Mouse (Mus musculus): ENCODE measurements at regions not wholly inside any gene's neighbourhood (a gene's known extent, or its start where the extent isn't known, plus 50 kb on each side); places are given as distances from the start of the nearest gene placed in this dataset.

- intact Hi-C loops (cut with DNase I) = no loop called here
These were observed 329.9 kb downstream of the Insc start for GRCm38 (mm10) chr7:115073406-115073805.

GRCm38 (mm10) chr7:115076781-115077180, 333.3 kb downstream of the Insc start:
- intact Hi-C loops (cut with DNase I) = no loop called here

GRCm38 (mm10) chr7:115084711-115085380, 341.4 kb downstream of the Insc start:
- intact Hi-C loops (cut with DNase I) = no loop called here

GRCm38 (mm10) chr7:115086542-115087448, 343.3 kb downstream of the Insc start:
- intact Hi-C loops (cut with DNase I) = no loop called here

GRCm38 (mm10) chr7:115092481-115093050, 349.1 kb downstream of the Insc start:
- intact Hi-C loops (cut with DNase I) = no loop called here

- intact Hi-C loops (cut with DNase I) = no loop called here
These were observed 362.5 kb downstream of the Insc start for GRCm38 (mm10) chr7:115106041-115106440.

GRCm38 (mm10) chr7:115112282-115112681, 368.8 kb downstream of the Insc start:
- intact Hi-C loops (cut with DNase I) = no loop called here

GRCm38 (mm10) chr7:115123283-115123682, 379.8 kb downstream of the Insc start:
- intact Hi-C loops (cut with DNase I) = no loop called here

GRCm38 (mm10) chr7:115129001-115129400, 385.5 kb downstream of the Insc start:
- intact Hi-C loops (cut with DNase I) = no loop called here

GRCm38 (mm10) chr7:115131259-115131969, 387.9 kb downstream of the Insc start:
- intact Hi-C loops (cut with DNase I) = no loop called here

- intact Hi-C loops (cut with DNase I) = no loop called here
These were observed 388.6 kb downstream of the Insc start for GRCm38 (mm10) chr7:115131970-115132551.

- intact Hi-C loops (cut with DNase I) = no loop called here
These were observed 389.1 kb downstream of the Insc start for GRCm38 (mm10) chr7:115132595-115132994.

- intact Hi-C loops (cut with DNase I) = no loop called here
These were observed 391.6 kb downstream of the Insc start for GRCm38 (mm10) chr7:115134926-115135575.

- intact Hi-C loops (cut with DNase I) = no loop called here
These were observed 396.8 kb downstream of the Insc start for GRCm38 (mm10) chr7:115140286-115140685.

GRCm38 (mm10) chr7:115142163-115142562, 398.7 kb downstream of the Insc start:
- intact Hi-C loops (cut with DNase I) = no loop called here

GRCm38 (mm10) chr7:115144947-115145346, 401.5 kb downstream of the Insc start:
- intact Hi-C loops (cut with DNase I) = no loop called here

GRCm38 (mm10) chr7:115147352-115147977, 404.0 kb downstream of the Insc start:
- intact Hi-C loops (cut with DNase I) = no loop called here

GRCm38 (mm10) chr7:115153291-115153690, 409.8 kb downstream of the Insc start:
- intact Hi-C loops (cut with DNase I) = no loop called here

- intact Hi-C loops (cut with DNase I) = no loop called here
These were observed 410.4 kb downstream of the Insc start for GRCm38 (mm10) chr7:115153764-115154509.

Data from adrenal gland (tissue).